Mouse (Mus musculus): ENCODE results near the gene Ssr2. TPM values are rescaled to one million over a fixed set of nuclear protein-coding genes. Genes with fewer than 3 reads are reported as not detected.

Gene Ssr2
- total and polyA plus RNA-seq, 3 experiments: 346 to 377 (median 364) TPM

- in situ Hi-C loops (cut with MboI; ENCODE audit: low pct_ligation_motif_present, low pct_unique_long_range_greater_than_20kb, low sequenced_read_pairs): no loop called here
- Histone ChIP-seq H3K9ac (ENCODE audit: insufficient read depth, low read depth) (no peak overlapping the region), H3K4me1 (ENCODE audit: control insufficient read depth in 1 of 2, insufficient read depth in 2 of 2) (no peaks in the 10 kb centered on the region), H3K27ac (ENCODE audit: insufficient read depth, low read depth) (no peak overlapping the region), H3K4me2 (ENCODE audit: insufficient read depth, low read depth, poor library complexity, severe bottlenecking) (no peak overlapping the region), H3K9me3 (replicated peaks; ENCODE audit: low read length) (no peaks in the 10 kb centered on the region), H3K79me2 (replicated peaks; ENCODE audit: control insufficient read depth, extremely low read depth, insufficient read depth, poor library complexity, severe bottlenecking) (no peaks in the 10 kb centered on the region), H3K36me3 (replicated peaks in 1 of 2; ENCODE audit: control insufficient read depth in 1 of 2, insufficient read depth in 1 of 2, low read length in 1 of 2) (peaks cover 52 to 69% of the 10 kb centered on the region in 2 experiments), H3K4me3 (replicated peaks in 1 of 3; ENCODE audit: low read depth in 2 of 3, low read length in 2 of 3, poor library complexity in 1 of 3) (no peak overlapping the region), H3K27me3 (replicated peaks) (no peaks in the 10 kb centered on the region)
- no peak for DNase-seq (ENCODE audit: extremely low read depth)
- TF ChIP-seq NRF1 (IDR thresholded peaks at IDR 0.05; ENCODE audit: low read depth, low read length) (no peak), MAX (IDR thresholded peaks at IDR 0.05; ENCODE audit: low read length) (no peak), UBTF (IDR thresholded peaks at IDR 0.05; ENCODE audit: low read depth, low read length) (no peak), EP300 (IDR thresholded peaks at IDR 0.05; ENCODE audit: low read length) (no peak), ETS1 (conservative IDR thresholded peaks at IDR 0.05; ENCODE audit: low read depth, low read length) (no peak), ZNF384 (IDR thresholded peaks at IDR 0.05; ENCODE audit: low read depth, low read length) (no peak), JUND (conservative IDR thresholded peaks at IDR 0.05; ENCODE audit: low read depth, low read length) (no peak), BHLHE40 (IDR thresholded peaks at IDR 0.05; ENCODE audit: low read depth, low read length) (no peak), POLR2AphosphoS2 (IDR thresholded peaks at IDR 0.05; ENCODE audit: low read depth, low read length) (no peak), TCF12 (IDR thresholded peaks at IDR 0.05; ENCODE audit: low read depth, low read length) (no peak), CHD1 (IDR thresholded peaks at IDR 0.05; ENCODE audit: low read depth, low read length) (no peak), PAX5 (IDR thresholded peaks at IDR 0.05; ENCODE audit: low read length) (no peak), SIN3A (IDR thresholded peaks at IDR 0.05; ENCODE audit: low read length) (no peak), NELFE (IDR thresholded peaks at IDR 0.05; ENCODE audit: low read depth, low read length) (no peak), CHD2 (IDR thresholded peaks at IDR 0.05; ENCODE audit: low read length) (no peak), HCFC1 (IDR thresholded peaks at IDR 0.05; ENCODE audit: low read depth, low read length) (no peak), CTCF (conservative IDR thresholded peaks at IDR 0.05 in 1 of 2, IDR thresholded peaks at IDR 0.05 in 1 of 2; ENCODE audit: low read depth in 2 of 2, low read length in 2 of 2) (no peak)
- dilution Hi-C loops (cut with MboI; ENCODE audit: extremely low pct_ligation_motif_present, extremely low pct_unique_long_range_greater_than_20kb, low sequenced_read_pairs): no loop called here
Measured at GRCm38 (mm10) chr3:88568615-88569014, 7.1 kb upstream of the Ssr2 start.

- DNase-seq (ENCODE audit: extremely low read depth): no peak
- no peaks in the 10 kb centered on the region for H3K9me3 ChIP-seq (replicated peaks; ENCODE audit: low read length)
- H3K36me3 ChIP-seq (replicated peaks in 1 of 2; ENCODE audit: control insufficient read depth in 1 of 2, insufficient read depth in 1 of 2, low read length in 1 of 2): peaks cover 47 to 64% of the 10 kb centered on the region in 2 experiments
- TF ChIP-seq RAD21 (IDR thresholded peaks at IDR 0.05; ENCODE audit: low read depth, low read length): no peak
- no peak for TF ChIP-seq NELFE (IDR thresholded peaks at IDR 0.05; ENCODE audit: low read depth, low read length)
- no peak for TF ChIP-seq MYC (IDR thresholded peaks at IDR 0.05; ENCODE audit: low read depth, low read length)
- no peak for TF ChIP-seq MAFK (IDR thresholded peaks at IDR 0.05; ENCODE audit: insufficient replicate concordance, low read length)
- TF ChIP-seq ZMIZ1 (IDR thresholded peaks at IDR 0.05; ENCODE audit: low read depth, low read length): no peak
- TF ChIP-seq KAT2A (IDR thresholded peaks at IDR 0.05; ENCODE audit: insufficient replicate concordance, low read length): no peak
- no peak for TF ChIP-seq HCFC1 (IDR thresholded peaks at IDR 0.05; ENCODE audit: low read depth, low read length)
- TF ChIP-seq ELF1 (IDR thresholded peaks at IDR 0.05; ENCODE audit: low read depth, low read length): no peak
- TF ChIP-seq ZC3H11A (IDR thresholded peaks at IDR 0.05; ENCODE audit: low read depth, low read length): no peak
- TF ChIP-seq POLR2A (IDR thresholded peaks at IDR 0.05; ENCODE audit: low read depth, low read length): no peak
- no peak for TF ChIP-seq BHLHE40 (IDR thresholded peaks at IDR 0.05; ENCODE audit: low read depth, low read length)
- TF ChIP-seq MEF2A (IDR thresholded peaks at IDR 0.05; ENCODE audit: borderline replicate concordance, low read depth, low read length): no peak
- TF ChIP-seq JUN (IDR thresholded peaks at IDR 0.05; ENCODE audit: insufficient read depth, low read depth, low read length): no peak
- no peak for TF ChIP-seq CTCF (conservative IDR thresholded peaks at IDR 0.05 in 1 of 2, IDR thresholded peaks at IDR 0.05 in 1 of 2; ENCODE audit: low read depth in 2 of 2, low read length in 2 of 2)
- TF ChIP-seq TCF12 (IDR thresholded peaks at IDR 0.05; ENCODE audit: low read depth, low read length): no peak
- no peak for TF ChIP-seq EP300 (IDR thresholded peaks at IDR 0.05; ENCODE audit: low read length)
- no peak for TF ChIP-seq MAZ (IDR thresholded peaks at IDR 0.05; ENCODE audit: low read depth, low read length)
- TF ChIP-seq JUND (conservative IDR thresholded peaks at IDR 0.05; ENCODE audit: low read depth, low read length): no peak
- no peaks in the 10 kb centered on the region for H3K27me3 ChIP-seq (replicated peaks)
- no peak overlapping the region for H3K9ac ChIP-seq (ENCODE audit: insufficient read depth, low read depth)
- H3K4me3 ChIP-seq (replicated peaks in 1 of 3; ENCODE audit: low read depth in 2 of 3, low read length in 2 of 3, poor library complexity in 1 of 3): no peak overlapping the region
- no peak overlapping the region for H3K4me2 ChIP-seq (ENCODE audit: insufficient read depth, low read depth, poor library complexity, severe bottlenecking)
- no peaks in the 10 kb centered on the region for H3K79me2 ChIP-seq (replicated peaks; ENCODE audit: control insufficient read depth, extremely low read depth, insufficient read depth, poor library complexity, severe bottlenecking)
- no peak overlapping the region for H3K27ac ChIP-seq (ENCODE audit: insufficient read depth, low read depth)
- in situ Hi-C loops (cut with MboI; ENCODE audit: low pct_ligation_motif_present, low pct_unique_long_range_greater_than_20kb, low sequenced_read_pairs) (no loop called here), dilution Hi-C loops (cut with MboI; ENCODE audit: extremely low pct_ligation_motif_present, extremely low pct_unique_long_range_greater_than_20kb, low sequenced_read_pairs) (no loop called here)
- no peaks in the 10 kb centered on the region for H3K4me1 ChIP-seq (ENCODE audit: control insufficient read depth in 1 of 2, insufficient read depth in 2 of 2)
Measured at GRCm38 (mm10) chr3:88569093-88569492, 6.6 kb upstream of the Ssr2 start.

Measured in CH12.LX (cell line).